Mouse (Mus musculus) urinary bladder, postnatal 0 days (tissue): Measurements from ENCODE around the gene Ptpra. TPM values are rescaled to one million over a fixed set of nuclear protein-coding genes. Genes with fewer than 3 reads are reported as not detected.

ENCODE experiments used
- microRNA-seq: library from miRNA; unstranded; fragments of <30 nt; microRNA quantifications from one replicate; pipeline ENCODE4, GENCODE M21; 2016
- polyA plus RNA-seq: library from polyadenylated mRNA; unstranded; fragments of >200 nt; fragmentation: Nextera tagmentation; extraction: Ambion mirVana; gene quantifications from 2 replicates; pipeline ENCODE4 v1.2.1, GENCODE M21; 2015

The Ptpra gene
- polyA plus RNA-seq: 64.1 and 64.4 TPM in 2 replicates

DNA sequence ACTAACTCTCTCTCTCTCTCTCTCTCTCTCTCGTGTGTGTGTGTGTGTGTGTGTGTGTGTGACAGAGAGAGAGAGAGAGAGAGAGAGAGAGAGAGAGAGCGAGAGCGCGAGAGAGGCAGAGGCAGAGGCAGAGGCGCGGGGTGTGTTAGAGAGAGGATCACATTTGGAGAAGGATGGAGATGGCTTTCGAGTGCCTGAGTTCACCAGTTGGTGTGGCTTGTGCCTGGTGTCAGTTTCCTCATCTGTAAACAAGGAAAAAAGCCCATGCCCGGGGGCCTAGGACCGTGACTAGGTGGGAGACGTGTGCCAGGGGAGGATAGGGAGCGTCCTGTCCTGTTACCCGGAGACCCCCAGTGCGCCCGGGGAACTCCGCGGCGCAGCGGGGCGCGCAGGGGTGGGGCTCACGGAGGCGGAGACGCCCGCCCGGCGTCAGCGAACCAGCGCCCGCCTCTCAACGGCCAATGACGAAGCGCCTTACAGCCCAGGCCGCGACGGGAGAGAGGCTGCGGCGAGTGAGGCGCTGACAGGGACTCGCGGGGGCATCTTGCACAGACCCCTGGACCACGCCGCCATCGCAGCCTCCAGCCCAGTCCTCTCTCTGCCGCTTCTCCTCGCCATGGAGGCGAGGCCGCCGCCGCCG is at the start of gene Ptpra:
Gene Ptpra (plus strand): TSS at position 485 of the 640 bp plus-strand sequence.

DNA sequence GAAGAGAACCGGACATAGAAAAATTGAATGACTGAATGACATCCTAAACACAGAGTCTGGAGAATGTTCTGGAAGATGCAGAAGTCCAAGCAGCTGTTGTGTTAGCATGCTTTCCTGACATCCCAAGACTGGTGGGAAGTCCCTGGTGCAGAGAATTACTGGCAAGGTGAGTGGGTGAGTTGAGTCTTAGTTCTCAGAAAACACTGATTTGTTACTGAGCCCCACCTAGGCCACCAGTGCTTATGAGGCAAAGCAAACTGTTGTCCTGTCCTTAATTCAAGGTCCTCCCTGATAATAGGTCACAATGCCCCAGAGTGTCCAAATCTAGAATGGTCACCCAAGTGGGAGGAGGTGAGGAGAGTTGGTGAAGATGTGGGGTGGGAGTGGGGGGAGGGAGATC is 45.1 kb upstream of the Ptpra start, which contains the start of the genes Gm28372 and 1700020A23Rik:
Gene Gm28372 (plus strand): TSS at position 301 of the 400 bp plus-strand sequence.
Gene 1700020A23Rik (plus strand): TSS at position 321 of the 400 bp plus-strand sequence.

DNA sequence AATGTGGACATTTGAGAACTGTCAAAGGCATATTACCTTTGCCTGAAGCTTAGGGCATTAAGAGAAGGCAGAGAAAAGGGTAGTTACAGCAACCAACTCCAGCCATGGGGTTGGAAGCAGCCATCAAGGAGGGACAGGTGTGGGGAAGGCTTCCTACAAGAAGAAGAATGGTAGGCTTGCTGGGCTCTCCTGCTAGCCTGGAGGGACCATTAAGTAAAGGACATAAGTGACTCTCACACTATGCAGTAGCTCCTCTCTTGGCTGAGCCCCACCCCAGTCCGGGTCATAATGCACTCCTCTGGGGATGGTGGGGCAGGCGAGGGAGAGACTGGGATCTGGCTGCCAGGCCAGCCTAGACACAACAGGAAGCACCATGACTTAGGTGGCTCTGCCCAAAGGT is 43.9 kb upstream of the Ptpra start, which contains the start of gene Tmem239:
Gene Tmem239 (plus strand): TSS at position 301 of the 400 bp plus-strand sequence.

DNA sequence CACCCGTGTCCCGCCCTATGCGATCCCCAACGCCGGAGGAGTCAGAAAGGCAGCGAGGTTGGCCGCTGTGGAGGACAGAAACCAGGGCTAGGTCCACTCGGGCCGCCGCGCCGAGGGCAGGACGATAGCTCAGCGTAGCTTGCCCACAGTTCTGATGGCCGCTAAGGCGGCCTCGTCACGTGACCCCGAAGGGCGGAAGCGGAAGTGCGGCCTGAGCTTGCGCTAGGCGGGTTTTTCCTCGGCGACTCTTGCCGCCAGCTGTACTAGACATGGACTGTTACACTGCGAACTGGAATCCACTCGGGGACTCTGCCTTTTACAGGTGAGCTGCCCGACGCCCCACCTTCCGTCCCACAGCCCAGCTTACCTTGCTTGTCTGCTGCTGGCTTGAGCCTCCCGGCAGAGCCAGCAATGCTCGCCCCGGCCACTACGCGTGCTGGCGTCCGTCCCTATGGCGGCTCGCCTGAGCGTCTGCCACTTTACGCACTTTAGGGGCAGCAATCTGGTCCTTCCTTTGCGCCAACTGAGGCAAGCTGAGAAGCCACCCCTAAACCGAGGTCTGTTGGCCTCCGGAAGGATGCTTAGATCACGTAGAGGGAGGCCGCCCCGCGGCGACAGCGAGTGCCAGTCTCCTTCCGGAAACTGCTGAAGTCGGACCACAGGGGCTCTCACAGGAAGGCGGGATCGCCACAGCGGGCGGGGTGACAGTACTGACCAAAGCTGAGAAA is 25.8 kb upstream of the Ptpra start, which contains the start of the genes Vps16 and Pced1a:
Gene Vps16 (plus strand): TSS at position 214 of the 728 bp plus-strand sequence.
Gene Pced1a (minus strand): TSS at position 576 of the 728 bp plus-strand sequence.

DNA sequence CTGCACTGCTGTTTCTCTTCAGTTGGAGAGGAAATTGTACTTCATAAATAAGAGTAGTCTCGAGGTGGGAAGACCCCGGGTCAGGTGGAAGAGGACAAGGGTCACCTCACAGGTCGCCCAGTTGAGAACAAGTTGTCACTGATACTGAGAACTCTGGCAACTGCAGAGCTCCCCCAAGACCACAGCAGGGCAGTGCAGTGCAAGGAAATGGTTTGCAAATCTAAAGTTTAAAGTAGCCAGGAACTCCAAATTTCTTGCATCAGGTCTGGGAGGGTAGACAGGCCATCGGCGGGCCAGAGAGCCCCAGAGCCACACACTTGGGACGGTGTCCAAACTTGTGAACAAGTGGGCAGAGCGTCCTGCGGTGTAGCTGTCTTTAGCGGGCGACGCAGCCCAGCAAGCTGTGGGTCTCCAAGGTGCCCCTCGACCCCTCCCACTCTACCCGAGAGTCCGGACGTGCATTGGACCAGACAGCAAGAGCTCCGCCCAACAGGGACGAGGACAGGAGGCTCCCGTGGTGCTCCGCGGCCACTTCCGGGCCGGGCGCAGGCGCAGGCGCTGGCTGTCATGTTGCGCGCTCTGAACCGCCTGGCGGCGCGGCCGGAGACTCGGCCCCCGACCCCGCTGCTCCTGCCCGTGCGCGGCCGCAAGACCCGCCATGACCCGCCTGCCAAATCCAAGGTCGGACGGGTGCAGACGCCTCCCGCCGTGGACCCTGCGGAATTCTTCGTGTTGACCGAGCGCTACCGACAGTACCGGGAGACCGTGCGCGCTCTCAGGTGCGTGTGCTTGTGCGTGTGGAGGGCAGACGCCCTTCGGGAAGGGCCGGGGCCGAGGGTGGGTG is 113.4 kb downstream of the Ptpra start, which contains the start of gene Mrps26:
Gene Mrps26 (plus strand): TSS at position 531 of the 844 bp plus-strand sequence.

DNA sequence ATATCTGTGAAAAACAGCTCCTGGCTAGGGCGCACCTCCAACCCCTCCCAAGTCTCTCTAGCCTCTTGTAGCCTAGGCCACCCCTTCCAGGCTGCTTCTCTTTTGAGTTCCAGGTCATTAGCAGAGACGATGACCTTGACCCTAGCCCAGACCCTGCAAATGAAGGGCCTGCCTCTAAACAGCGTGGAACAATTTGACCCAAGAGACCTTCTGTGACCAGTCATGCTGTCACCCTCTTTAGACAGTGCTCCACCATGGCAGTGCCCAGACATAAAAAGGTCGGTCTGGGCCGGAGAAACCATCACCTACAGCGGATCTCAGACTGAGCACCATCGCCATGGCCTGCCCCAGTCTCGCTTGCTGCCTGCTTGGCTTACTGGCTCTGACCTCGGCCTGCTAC is 125.8 kb downstream of the Ptpra start, which contains the start of gene Oxt:
Gene Oxt (plus strand): TSS at position 301 of the 400 bp plus-strand sequence.

DNA sequence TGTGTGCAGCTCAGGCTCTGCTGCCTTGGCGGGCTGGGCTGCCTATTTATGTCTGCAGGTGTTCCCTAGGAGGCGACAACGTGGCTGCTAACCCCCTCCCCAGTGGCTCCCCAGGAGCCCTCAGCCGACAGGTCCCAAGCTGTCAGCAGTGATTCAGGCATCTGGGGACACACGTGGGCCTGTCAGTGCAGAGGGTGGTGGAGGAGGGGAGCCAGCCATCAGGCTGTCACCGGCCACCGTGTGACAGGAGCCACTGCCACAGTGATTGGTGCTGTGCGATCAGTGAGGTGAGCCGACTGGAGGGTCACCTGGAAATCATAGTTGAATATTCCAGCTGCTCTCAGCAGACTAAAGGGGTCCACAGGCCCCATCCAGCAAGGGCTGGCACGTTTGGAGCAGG is 132.5 kb downstream of the Ptpra start, which contains the start of gene Avp:
Gene Avp (minus strand): TSS at position 3 of the 400 bp plus-strand sequence.

Small RNA genes lying within 50 kb of the gene (microRNA-seq; reads per million reads assigned to microRNA genes)
- not detected for gene Gm23876

Other genes starting within 250 kb of the Ptpra start
- 96.7 and 114 TPM in 2 replicates for gene Nop56, start 175.8 kb upstream of the Ptpra start, polyA plus RNA-seq
- gene Idh3b, start 165.7 kb upstream of the Ptpra start, polyA plus RNA-seq: 117 and 127 TPM in 2 replicates
- 0.72 and 1.1 TPM in 2 replicates for gene Ebf4, start 155.1 kb upstream of the Ptpra start, polyA plus RNA-seq
- 10.1 and 15.1 TPM in 2 replicates for gene Cpxm1, start 52.7 kb upstream of the Ptpra start, polyA plus RNA-seq
- not detected in 2 replicates for gene Gm28372, start 45.0 kb upstream of the Ptpra start, polyA plus RNA-seq
- gene 1700020A23Rik, start 45.0 kb upstream of the Ptpra start, polyA plus RNA-seq: 0.24 TPM in 1 of 2 replicates, not detected in the other
- not detected in 2 replicates for gene Tmem239, start 43.8 kb upstream of the Ptpra start, polyA plus RNA-seq
- gene Vps16, start 25.9 kb upstream of the Ptpra start, polyA plus RNA-seq: 32.2 and 36.0 TPM in 2 replicates
- gene Pced1a, start 25.6 kb upstream of the Ptpra start, polyA plus RNA-seq: 6.5 and 6.7 TPM in 2 replicates
- gene Mrps26, start 113.5 kb downstream of the Ptpra start, polyA plus RNA-seq: 52.4 and 55.8 TPM in 2 replicates
- gene Oxt, start 125.9 kb downstream of the Ptpra start, polyA plus RNA-seq: not detected in 2 replicates
- gene Avp, start 132.3 kb downstream of the Ptpra start, polyA plus RNA-seq: not detected in 2 replicates
- 6.5 and 7.4 TPM in 2 replicates for gene Fastkd5, start 179.7 kb downstream of the Ptpra start, polyA plus RNA-seq
- gene Ubox5, start 179.8 kb downstream of the Ptpra start, polyA plus RNA-seq: 4.3 and 4.9 TPM in 2 replicates
- gene Lzts3, start 192.5 kb downstream of the Ptpra start, polyA plus RNA-seq: 1.0 and 1.1 TPM in 2 replicates
- gene Ddrgk1, start 214.4 kb downstream of the Ptpra start, polyA plus RNA-seq: 65.8 and 66.4 TPM in 2 replicates
- gene Itpa, start 217.3 kb downstream of the Ptpra start, polyA plus RNA-seq: 49.2 and 54.0 TPM in 2 replicates
- gene Slc4a11, start 247.2 kb downstream of the Ptpra start, polyA plus RNA-seq: 0.57 and 0.66 TPM in 2 replicates